Mouse (Mus musculus): ENCODE measurements at regions not wholly inside any gene's neighbourhood (a gene's known extent, or its start where the extent isn't known, plus 50 kb on each side); places are given as distances from the start of the nearest gene placed in this dataset.
"Not testable (repeated sequence)": the region's sequence is repeated elsewhere in the genome, so short reads cannot be mapped to it uniquely, and the experiment has no call there.

GRCm38 (mm10) chr1:96626271-96626670 is 245.7 kb downstream of the Slco4c1 start:
- DNase-seq, result no peak

DNA sequence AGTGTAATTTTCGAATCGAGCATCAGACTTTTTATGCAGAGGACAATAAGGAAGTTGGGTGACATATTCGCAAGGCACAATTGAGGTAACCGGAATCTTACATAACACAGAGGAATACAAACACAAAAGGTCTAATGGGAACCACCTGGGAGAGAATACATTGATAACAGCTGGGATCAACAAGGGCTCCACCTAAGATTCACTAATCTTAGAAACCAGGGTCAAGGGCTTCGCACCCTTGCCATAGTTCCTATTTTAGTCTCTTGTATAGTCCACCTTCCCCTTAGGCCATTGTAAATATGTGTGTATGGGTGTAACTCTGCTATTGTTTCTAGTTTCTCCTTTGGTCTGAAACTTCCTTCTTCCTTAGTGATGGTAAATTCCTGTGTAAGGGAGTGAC is 246.6 kb downstream of the Slco4c1 start:
- not testable (repeated sequence) for DNase-seq

DNA sequence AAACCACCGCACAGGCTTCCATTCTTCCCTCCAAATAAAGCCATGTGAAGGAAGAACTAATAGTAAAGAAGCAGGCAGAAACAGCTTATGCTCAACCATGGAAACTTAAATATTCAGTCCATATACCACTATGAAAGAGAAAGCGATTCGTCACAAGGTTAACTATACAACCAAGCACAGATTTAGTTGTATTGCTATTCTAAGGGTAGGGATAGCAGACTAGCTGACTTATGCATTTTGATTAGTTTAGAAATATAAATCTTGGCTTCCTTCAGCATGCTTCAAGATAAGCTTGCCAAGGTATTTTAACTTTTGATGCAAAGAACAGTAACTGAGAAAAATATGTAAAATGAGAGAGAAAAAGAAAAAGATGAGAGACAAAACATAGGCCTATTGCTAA is 275.8 kb downstream of the Slco4c1 start:
- DNase-seq, result no peak

DNA sequence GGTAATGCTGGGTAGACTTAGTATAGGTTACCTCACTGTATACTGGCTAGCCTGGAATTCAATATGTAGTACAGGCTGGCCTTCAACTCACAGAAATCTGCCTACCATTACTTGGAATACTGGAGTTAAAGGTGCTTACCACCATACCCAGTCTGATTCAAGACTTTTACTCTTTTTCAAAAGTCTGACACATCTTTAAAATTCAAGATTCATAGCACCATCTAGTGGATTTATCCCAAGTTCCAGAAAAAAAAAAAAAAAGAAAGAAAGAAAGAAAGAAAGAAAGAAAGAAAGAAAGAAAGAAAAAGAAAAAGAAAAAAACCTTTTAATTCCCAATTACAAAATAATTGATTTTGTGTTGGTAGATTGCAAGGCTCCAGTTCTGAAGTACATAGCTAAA is 302.7 kb downstream of the Slco4c1 start:
- no peak for DNase-seq

- no peak for DNase-seq
These were observed 308.6 kb downstream of the Slco4c1 start for GRCm38 (mm10) chr1:96563279-96563910.

DNA sequence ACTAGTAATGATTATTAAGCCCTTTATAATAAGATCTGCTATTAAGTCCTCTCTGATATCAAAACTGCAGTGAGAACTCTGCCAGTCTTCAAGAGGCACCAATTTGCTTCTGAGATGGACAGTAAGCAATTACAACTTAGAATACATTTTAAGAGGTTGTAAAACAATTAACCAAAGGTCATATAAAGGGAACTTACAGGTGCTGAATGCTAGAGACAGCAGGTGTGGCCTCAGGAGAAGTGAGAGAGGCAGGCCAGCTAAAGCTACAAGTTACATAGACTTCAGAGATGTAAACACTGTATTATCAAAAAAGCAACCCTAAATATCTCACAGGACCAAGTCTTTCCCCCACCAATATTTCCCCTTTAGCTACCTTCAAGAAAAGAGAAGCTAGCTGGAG is 315.7 kb downstream of the Slco4c1 start:
- DNase-seq, result no peak

GRCm38 (mm10) chr1:96519347-96519746 is 352.6 kb downstream of the Slco4c1 start:
- no peak for DNase-seq

DNA sequence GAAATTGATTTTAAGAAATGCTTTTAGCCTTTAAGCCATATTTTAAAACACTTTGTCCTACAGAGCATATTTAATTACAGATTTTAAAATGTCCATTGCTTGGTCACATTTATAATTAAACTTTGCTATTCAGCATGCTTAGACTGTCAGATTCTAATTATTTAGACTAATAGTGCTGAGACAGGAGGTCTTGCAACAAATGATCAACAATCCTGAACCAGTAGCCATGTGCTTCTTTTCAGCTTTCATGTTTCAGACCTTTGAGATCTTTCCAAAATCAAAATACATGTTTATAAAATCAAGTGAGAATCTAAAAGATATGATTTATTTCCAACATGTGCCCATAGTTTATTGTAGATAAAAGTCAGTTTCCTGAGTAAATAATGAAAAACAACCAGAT is 371.0 kb downstream of the Slco4c1 start:
- DNase-seq, result no peak

GRCm38 (mm10) chr1:96482816-96483215 is 389.2 kb downstream of the Slco4c1 start:
- DNase-seq, result no peak

DNA sequence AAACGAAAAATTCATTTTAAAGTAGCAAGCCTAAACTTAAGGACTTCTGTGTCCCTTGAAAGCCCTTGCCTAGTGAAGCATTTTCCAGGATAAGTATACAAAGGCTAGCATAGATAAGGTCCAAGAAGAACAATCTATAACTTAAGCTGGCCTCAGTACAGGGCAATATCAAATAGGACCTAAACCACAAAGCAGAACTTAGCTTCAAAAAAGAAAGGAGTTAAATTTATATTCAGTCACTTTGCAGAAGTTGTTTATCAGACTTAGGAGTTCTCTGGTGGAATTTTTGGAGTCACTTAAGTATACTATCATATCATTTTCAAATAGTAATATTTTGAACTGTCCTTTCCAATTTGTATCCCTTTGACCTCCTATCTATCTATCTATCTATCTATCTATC is 421.1 kb downstream of the Slco4c1 start:
- no peak for DNase-seq

DNA sequence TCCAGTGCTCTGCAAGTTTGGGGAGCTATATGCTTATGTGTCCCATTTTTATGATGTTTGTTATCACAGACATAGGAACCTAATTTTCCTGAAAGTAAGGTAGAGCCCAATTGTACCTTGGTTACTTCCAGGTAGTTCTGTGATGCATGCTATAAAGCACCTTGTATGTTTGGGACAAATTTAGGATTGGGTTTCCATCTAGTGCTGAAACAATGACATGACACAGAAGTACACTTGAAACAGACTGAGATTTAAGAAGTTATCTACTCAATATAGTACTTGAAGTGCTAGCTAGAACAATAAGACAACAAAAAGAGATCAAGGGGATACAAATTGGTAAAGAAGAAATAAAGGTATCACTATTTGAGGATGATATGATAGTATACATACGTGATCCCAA is 426.8 kb downstream of the Slco4c1 start:
- DNase-seq, result no peak

DNA sequence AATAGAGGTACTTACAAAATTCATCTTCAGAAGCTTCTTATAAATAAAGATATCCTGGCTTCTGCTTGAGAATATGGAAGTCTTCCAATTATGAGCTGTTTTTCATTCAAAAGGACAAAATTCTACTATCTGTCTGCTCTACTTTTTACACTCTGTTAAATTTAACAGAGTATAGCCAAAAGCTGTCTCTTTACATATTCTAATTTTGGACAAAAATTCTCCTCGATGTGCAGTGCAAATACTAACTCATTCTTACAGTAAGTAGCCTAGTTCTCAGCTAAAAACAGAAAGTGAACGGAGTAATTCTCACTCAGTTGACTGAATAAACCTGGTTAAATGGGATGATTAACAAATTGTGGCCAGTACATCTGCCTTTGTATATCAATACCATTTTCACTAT is 438.9 kb downstream of the Slco4c1 start:
- no peak for DNase-seq

- no peak for DNase-seq
These were observed 448.5 kb downstream of the Slco4c1 start for GRCm38 (mm10) chr1:96423481-96423880.

GRCm38 (mm10) chr1:96410837-96411612 is 460.9 kb downstream of the Slco4c1 start:
- no peak for DNase-seq

- no peak for DNase-seq
These were observed 474.0 kb downstream of the Slco4c1 start for GRCm38 (mm10) chr1:96397982-96398381.

GRCm38 (mm10) chr1:96388417-96388816 is 483.6 kb downstream of the Slco4c1 start:
- no peak for DNase-seq

- no peak for DNase-seq
These were observed 486.1 kb downstream of the Slco4c1 start for GRCm38 (mm10) chr1:96385916-96386315.

GRCm38 (mm10) chr1:96362713-96363441 is 509.1 kb downstream of the Slco4c1 start:
- DNase-seq, result no peak

GRCm38 (mm10) chr1:96347231-96347630 is 524.7 kb downstream of the Slco4c1 start:
- no peak for DNase-seq

DNA sequence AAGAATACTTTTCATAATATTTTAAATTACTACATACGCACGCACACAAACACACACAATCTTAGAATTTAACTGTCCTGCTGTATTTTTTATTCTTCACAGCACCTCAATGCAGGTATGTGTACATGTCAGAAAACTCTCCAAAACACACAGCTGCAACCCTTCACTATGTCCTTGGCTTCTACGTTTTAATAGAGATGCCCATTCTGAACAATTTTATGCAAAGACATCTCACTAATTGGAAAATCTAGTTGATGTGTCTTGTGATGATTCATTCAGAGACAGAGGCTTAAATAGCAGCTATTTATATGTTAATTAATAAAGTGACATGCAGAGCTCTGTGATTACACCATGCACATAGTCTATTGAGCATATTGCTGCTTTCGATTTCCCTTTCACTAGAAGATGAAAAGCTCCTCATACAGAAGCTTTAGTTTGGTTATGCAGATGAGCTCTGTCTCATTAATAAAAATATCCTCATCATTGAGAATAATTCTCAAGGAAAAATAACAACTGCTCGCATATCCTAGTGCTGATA is 525.4 kb downstream of the Slco4c1 start:
- DNase-seq, result no peak

DNA sequence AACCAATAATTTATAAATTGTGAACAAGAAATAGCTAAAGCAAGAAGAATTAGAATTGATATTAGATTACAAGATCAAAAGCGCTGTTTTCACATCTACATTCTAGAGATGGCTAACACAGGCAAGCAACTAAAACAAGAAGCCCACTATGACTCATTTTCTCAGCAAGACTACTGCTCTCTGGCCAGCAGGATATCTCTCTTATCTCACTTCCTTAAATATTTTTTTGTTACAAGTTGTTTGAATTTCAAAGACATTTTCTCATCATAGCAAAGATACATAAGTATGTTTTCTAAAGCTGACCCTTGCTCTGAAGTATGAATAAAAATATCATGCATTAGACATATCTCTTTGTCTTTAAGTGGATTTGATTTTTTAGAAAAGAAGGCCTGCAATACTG is 556.2 kb downstream of the Slco4c1 start:
- no peak for DNase-seq

GRCm38 (mm10) chr1:96301238-96301637 is 570.7 kb downstream of the Slco4c1 start:
- DNase-seq, result peak; percentile 22

DNA sequence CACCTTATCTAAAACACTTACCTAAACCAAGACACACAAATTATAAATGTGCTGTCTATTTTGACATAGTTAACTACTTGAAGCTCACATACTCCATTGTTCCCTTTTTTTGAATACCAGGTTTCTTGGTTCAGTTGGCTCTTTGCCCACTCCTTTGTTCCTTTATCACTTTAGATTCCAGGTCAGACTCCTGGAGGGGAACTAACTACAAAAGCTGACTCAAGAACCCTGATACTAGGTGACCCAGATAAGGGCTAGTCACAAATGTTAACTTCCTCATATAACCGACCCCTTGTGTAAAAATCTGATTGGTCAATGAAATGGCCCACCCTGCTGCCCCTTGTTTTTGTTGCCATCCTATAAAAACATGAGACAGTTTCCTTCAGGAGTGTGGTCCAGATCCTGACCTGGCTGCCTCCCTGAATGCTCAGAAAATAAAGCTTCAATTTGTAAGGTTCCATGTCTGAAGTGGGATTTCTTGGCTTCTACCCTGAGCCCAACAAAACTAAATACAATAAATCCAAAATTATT is 593.9 kb downstream of the Slco4c1 start:
- no peak for DNase-seq

Measured in embryo, embryonic 11 days (tissue).